Mouse (Mus musculus) stomach, embryonic 15.5 days (tissue): ENCODE data around the gene Sun5. TPM values are rescaled to one million over a fixed set of nuclear protein-coding genes. Genes with fewer than 3 reads are reported as not detected.
"Not testable (repeated sequence)": the region's sequence is repeated elsewhere in the genome, so short reads cannot be mapped to it uniquely, and the experiment has no call there.

ENCODE experiments used
- ATAC-seq: fragments of 200-750 bp; cut with Nextera tagmentation; 2 replicates; pipeline ENCODE4 v1.8.0; 2017; ENCODE audit warnings: low read depth, moderate number of reproducible peaks, moderate TSS enrichment; ENCODE audit not compliant: insufficient read depth, low FRiP score
- H3K27ac ChIP-seq: fragments of 300-500 bp; sonication (generic); 2 replicates; pipeline ENCODE4 v1.5.1; 2015; ENCODE audit warnings: mild to moderate bottlenecking, inconsistent platforms
- H3K27me3 ChIP-seq: fragments of 300-500 bp; sonication (generic); replicated peaks from 2 replicates; pipeline ENCODE4 v1.6.1; 2015; ENCODE audit warnings: inconsistent platforms
- H3K36me3 ChIP-seq: fragments of 300-500 bp; sonication (generic); 2 replicates; pipeline ENCODE4 v1.6.1; 2015; ENCODE audit warnings: inconsistent platforms
- H3K4me1 ChIP-seq: fragments of 300-500 bp; sonication (generic); 2 replicates; pipeline ENCODE4 v1.6.1; 2015; ENCODE audit warnings: inconsistent platforms
- H3K4me2 ChIP-seq: fragments of 300-500 bp; sonication (generic); 2 replicates; pipeline ENCODE4 v1.6.1; 2015; ENCODE audit warnings: mild to moderate bottlenecking, inconsistent platforms
- H3K4me3 ChIP-seq: fragments of 300-500 bp; sonication (generic); replicated peaks from 2 replicates; pipeline ENCODE4 v1.5.1; 2015; ENCODE audit warnings: inconsistent platforms
- H3K9ac ChIP-seq: fragments of 300-500 bp; sonication (generic); 2 replicates; pipeline ENCODE4 v1.6.1; 2015; ENCODE audit warnings: inconsistent platforms
- H3K9me3 ChIP-seq: fragments of 300-500 bp; sonication (generic); 2 replicates; pipeline ENCODE4 v1.6.1; 2016; ENCODE audit warnings: inconsistent platforms
- WGBS: fragments of 180-500 bp; shearing (Covaris S2); methylation state at CpG from one replicate; pipeline ENCODE4 v1.1.7; 2015; 5-methylcytosine and 5-hydroxymethylcytosine counted together
- polyA plus RNA-seq: library from polyadenylated mRNA; unstranded; fragments of >200 nt; fragmentation: Nextera tagmentation; extraction: Ambion mirVana; gene quantifications from 2 replicates; pipeline ENCODE4 v1.2.1, GENCODE M21; 2015

Sun5 gene
- polyA plus RNA-seq, 1 experiment from 2014 or later = not detected

DNA sequence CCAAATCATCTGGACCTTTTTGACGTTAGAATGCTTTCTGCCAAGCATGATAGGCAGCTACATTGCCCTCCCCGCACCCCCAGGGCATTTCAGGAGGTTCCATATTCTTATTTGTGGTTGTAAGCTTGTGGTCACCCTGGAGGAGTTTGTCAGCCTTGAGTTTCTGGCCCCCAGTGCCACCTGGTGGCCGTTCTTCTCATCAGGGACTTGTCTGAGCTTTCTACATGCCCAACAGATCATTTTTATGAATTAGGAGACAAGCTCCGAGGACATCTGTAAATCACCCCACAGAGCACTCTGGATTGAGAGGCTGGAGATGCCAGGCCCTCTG, 19.9 kb downstream of the Sun5 start:
- Histone ChIP-seq H3K4me2 (no peak overlapping the region), H3K27me3 (no peaks in the 10 kb centered on the region), H3K9ac (no peak overlapping the region), H3K36me3 (no peaks in the 10 kb centered on the region), H3K9me3 (no peaks in the 10 kb centered on the region), H3K27ac (no peak overlapping the region), H3K4me3 (no peak overlapping the region), H3K4me1 (no peaks in the 10 kb centered on the region)
- 44% methylated on average over 4 of the region's 4 CpGs for WGBS
- ATAC-seq = no peak

DNA sequence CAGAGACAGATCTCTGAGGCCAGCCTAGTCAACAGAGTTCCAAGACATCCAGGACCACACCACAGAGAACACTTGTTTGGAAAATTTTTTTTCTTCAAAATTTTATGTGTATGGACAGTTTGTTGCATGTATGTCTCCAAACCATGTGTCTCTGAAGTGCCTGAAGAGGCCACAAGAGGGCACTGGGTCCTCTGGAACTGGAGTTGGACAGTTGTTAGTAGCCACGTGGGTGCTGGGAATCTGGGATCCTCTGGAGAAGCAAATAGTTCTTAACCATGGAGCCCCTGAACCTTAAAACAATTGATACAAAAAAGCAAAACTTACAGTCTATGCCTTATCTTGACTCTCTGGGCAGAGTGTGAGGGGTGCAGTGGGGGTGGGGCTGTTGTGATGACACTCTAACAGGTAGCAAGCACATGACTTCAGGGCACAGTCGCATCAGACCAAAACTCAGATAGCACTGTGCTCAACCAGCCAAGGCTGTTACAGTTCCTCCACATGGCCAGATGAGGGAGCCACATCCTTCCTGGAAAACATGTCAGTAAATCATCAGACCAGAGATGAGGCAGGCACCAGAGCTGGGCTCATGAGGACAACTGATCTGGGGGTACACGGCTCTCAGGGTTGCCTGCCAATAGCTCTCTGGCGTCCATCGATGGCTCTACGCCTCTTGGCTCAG, 20.4 kb downstream of the Sun5 start:
- no peak overlapping the region for H3K27ac ChIP-seq
- WGBS = 87% methylated on average over 6 of the region's 6 CpGs
- no peak overlapping the region for H3K4me2 ChIP-seq
- H3K9me3 ChIP-seq = no peaks in the 10 kb centered on the region
- H3K4me1 ChIP-seq = no peaks in the 10 kb centered on the region
- no peak overlapping the region for H3K4me3 ChIP-seq
- no peak for ATAC-seq
- no peaks in the 10 kb centered on the region for H3K36me3 ChIP-seq
- no peaks in the 10 kb centered on the region for H3K27me3 ChIP-seq
- H3K9ac ChIP-seq = no peak overlapping the region

DNA sequence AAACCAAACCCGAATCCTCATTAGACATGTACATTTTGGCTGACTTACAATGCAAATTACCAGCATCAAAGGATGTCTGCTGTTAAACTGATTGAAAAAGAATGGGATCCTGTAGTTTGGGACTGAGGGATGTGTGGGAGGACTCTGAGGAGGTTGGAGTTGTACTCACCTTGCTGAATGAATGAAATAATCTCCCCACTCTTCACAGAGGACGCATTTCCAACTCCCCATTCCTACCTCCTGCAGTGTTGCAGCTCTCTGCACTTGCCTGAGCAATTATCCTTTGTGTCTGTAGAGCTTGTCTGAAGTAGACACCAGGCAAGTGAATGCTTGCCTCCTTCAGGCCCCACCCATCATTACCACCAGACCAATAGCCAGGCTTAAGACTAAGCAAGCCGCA, 22.5 kb downstream of the Sun5 start:
- Histone ChIP-seq H3K36me3 (no peaks in the 10 kb centered on the region), H3K9ac (no peak overlapping the region), H3K4me3 (no peak overlapping the region), H3K9me3 (no peaks in the 10 kb centered on the region), H3K4me1 (no peaks in the 10 kb centered on the region), H3K27ac (no peak overlapping the region), H3K27me3 (no peaks in the 10 kb centered on the region), H3K4me2 (no peak overlapping the region)
- no peak for ATAC-seq
- WGBS = 71% methylated on average over 3 of the region's 3 CpGs

DNA sequence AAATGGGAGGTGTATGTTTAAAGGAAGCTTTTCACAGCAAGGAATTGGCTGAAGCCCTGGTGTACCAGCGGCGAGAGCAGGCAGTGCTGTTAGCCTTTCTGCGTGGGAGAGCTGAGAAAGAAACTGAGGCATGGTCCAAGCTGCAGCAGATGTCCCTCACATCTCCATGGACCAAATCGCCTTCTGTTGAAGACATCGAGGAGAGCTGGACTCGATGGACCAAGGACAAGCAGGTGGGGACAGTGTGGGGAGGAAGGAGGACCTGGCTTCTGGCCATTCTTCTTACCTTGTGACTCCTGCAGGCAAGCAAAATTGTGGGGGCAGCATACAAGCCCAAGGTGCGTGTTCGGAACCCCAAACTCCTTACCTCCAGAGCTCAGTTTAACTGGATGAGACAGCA, 28.0 kb downstream of the Sun5 start:
- H3K4me2 ChIP-seq = no peak overlapping the region
- no peaks in the 10 kb centered on the region for H3K4me1 ChIP-seq
- no peak overlapping the region for H3K4me3 ChIP-seq
- no peaks in the 10 kb centered on the region for H3K9me3 ChIP-seq
- no peak overlapping the region for H3K9ac ChIP-seq
- no peaks in the 10 kb centered on the region for H3K27me3 ChIP-seq
- no peak for ATAC-seq
- H3K27ac ChIP-seq = no peak overlapping the region
- H3K36me3 ChIP-seq = no peaks in the 10 kb centered on the region
- 79% methylated on average over 8 of the region's 8 CpGs for WGBS

DNA sequence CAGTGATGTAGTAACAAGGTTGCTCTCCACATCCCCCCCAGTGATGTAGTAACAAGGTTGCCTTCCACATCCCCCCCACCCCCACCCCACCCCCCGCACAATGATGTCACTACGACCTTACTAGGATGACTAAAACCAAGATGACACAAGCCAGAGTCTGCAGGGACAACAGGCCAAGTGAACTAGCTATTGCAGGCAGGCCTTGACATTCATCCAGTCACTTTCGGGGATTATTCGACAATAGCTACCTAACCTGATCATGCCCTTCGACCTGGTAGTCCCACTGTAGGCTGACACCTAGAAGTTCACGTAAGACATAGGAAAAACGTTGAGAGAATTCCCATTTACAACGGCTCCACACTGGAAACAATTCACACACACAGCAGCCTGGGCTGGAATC, 37.6 kb downstream of the Sun5 start:
- no peak for ATAC-seq
- H3K27me3 ChIP-seq = no peaks in the 10 kb centered on the region
- 80% methylated on average over 8 of the region's 8 CpGs for WGBS
- H3K36me3 ChIP-seq = no peaks in the 10 kb centered on the region
- H3K4me2 ChIP-seq = no peak overlapping the region
- no peak overlapping the region for H3K9ac ChIP-seq
- no peaks in the 10 kb centered on the region for H3K9me3 ChIP-seq
- no peak overlapping the region for H3K4me3 ChIP-seq
- H3K27ac ChIP-seq = no peak overlapping the region
- no peaks in the 10 kb centered on the region for H3K4me1 ChIP-seq

DNA sequence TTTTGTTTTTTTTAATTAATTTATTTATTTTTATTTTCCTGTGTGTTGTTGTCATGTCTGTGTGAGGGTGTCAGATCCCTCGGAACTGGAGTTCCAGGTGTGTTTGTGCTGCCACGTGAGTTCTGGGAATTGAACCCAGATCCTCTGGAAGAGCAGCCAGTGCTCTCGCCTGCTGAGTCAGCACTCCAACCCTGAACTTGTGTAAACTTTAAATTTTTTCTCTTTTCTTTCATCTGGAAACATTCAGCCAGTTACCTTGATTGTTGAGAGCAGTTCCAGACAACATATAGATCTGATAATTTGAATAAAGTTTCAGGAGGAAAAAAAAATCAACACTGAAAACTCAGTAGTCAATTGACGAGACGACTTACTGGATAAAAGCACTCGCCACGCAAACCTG, 42.2 kb downstream of the Sun5 start:
- no peak overlapping the region for H3K9ac ChIP-seq
- 77% methylated on average over 7 of the region's 7 CpGs for WGBS
- no peak for ATAC-seq
- H3K9me3 ChIP-seq = no peaks in the 10 kb centered on the region
- no peak overlapping the region for H3K4me2 ChIP-seq
- no peak overlapping the region for H3K4me3 ChIP-seq
- H3K27me3 ChIP-seq = no peaks in the 10 kb centered on the region
- H3K27ac ChIP-seq = no peak overlapping the region
- no peaks in the 10 kb centered on the region for H3K36me3 ChIP-seq
- no peaks in the 10 kb centered on the region for H3K4me1 ChIP-seq

DNA sequence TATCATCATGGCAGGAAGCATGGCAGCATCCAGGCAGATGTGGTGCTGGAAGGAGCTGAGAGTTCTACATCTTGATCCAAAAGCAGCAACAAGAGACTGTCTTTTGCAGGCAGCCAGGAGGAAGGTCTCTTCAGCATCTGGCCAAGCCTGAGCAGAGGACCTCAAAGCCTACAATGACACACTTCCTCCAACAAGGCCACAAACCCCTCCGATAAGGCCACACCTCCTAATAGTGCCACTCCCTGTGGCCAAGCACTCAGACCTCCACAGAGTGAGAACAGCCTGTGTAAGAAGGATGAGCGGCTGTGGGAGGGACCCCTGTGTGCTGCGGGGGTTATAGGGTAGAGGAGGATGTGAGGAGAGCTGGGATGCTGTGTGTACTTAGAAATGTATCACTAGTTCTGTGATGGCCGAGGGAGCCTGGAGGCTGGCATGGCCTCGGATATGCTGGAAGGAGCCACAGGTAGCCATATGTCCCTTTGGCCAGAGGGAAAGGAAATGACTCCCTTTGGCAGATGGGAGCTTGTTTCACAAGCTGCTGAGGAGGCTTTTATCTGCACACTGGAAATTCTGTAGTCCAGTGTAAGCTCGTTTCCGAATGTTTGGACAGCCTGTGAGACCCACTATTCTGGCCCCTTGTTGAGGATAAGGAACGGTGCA, 43.6 kb downstream of the Sun5 start:
- Histone ChIP-seq H3K27me3 (no peaks in the 10 kb centered on the region), H3K4me2 (no peak overlapping the region), H3K4me1 (no peaks in the 10 kb centered on the region), H3K9me3 (no peaks in the 10 kb centered on the region), H3K4me3 (no peak overlapping the region), H3K9ac (no peak overlapping the region), H3K27ac (no peak overlapping the region), H3K36me3 (no peaks in the 10 kb centered on the region)
- 74% methylated on average over 8 of the region's 8 CpGs for WGBS
- no peak for ATAC-seq

DNA sequence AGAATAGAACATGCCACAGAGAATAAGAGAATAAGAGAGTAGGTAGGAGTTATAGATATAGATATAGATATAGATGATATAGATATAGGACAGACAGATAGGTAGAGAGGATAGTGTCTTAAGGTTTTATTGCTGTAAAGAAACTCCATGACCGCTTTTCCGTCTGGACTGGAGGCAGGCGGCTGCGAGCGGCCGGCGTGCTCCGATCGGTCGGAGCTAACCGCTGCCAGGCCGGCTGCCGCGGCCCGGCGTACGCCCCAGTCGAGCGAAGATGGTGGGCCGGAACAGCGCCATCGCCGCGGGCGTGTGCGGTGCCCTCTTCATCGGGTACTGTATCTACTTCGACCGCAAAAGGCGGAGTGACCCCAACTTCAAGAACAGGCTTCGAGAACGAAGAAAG, 45.0 kb downstream of the Sun5 start:
- not testable (repeated sequence) for H3K27ac ChIP-seq, H3K4me2 ChIP-seq, H3K27me3 ChIP-seq, H3K36me3 ChIP-seq, H3K9me3 ChIP-seq, H3K9ac ChIP-seq, ATAC-seq, H3K4me1 ChIP-seq, H3K4me3 ChIP-seq
- WGBS = 68% methylated on average over 32 of the region's 32 CpGs

DNA sequence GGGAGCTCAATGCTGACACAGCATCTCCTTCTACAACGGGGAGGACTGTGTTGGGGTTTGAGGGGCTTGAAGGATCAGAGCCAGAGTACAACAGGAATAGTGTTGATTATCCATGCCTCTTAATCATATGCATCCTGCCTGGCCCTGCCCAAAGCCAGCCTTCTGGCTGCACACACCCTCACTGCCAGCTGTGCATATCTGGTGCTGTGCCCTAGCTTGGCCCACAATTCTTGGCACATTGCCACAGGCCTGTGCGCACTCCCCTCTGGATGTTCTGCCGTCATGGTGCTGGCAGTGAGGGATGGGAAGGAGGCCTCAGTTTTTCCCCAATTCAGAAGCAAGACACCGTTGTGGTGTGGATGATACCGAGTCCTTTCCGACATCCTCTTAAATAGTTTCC, 46.3 kb downstream of the Sun5 start:
- Histone ChIP-seq H3K9me3 (no peaks in the 10 kb centered on the region), H3K4me1 (no peaks in the 10 kb centered on the region), H3K36me3 (no peaks in the 10 kb centered on the region), H3K4me2 (no peak overlapping the region), H3K27ac (no peak overlapping the region), H3K9ac (no peak overlapping the region), H3K27me3 (no peaks in the 10 kb centered on the region), H3K4me3 (no peak overlapping the region)
- ATAC-seq = no peak
- WGBS = 66% methylated on average over 6 of the region's 6 CpGs

DNA sequence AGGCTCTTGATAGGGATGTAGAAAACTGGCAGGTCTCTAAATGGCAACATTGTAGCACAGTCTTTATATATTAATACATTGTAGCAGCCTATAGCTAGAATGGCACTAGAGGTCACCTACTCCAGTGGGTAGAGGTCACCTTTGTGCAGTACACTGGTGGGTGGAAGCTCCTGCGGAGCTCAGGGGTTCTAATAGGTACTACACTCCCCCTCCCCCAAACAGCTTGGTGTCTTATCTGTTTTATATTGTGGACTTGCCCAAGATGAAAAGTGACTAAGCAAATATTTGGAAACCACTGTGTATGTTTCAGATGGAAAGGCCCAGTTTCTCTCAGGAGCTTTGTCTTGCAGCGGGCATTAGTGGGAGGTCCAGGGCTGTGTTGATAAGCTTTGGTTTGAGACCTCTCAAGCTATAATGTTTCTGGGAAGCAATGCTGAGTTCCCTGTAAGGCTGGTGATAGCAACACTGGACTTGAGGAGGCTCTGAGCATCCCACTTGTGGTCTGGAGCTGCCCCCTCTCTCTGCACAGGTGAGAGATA, 48.8 kb downstream of the Sun5 start:
- Histone ChIP-seq H3K4me1 (no peaks in the 10 kb centered on the region), H3K27ac (no peak overlapping the region), H3K27me3 (no peaks in the 10 kb centered on the region), H3K36me3 (no peaks in the 10 kb centered on the region), H3K4me2 (no peak overlapping the region), H3K9ac (no peak overlapping the region), H3K9me3 (no peaks in the 10 kb centered on the region), H3K4me3 (no peak overlapping the region)
- ATAC-seq = peak; percentile 83
- 65% methylated on average over 2 of the region's 2 CpGs for WGBS

DNA sequence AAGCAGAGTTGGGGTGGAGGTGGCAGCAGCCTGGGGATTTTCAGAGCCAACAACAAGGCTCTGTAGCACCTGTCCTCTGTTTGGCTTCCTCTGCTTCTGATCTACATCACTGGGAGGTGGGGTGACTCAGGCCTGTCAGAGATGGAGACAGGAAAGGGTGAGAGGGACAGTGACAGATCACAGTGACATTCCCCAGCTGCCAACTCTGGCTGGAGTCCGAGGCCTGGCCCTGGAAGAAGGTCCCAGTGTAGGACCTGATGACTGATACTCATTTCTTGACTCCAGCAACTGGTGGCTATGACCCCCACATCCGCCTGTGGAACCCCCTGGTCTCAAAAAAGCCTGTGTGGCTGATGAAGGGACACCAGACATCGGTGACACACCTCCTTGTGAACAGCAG, 61.0 kb downstream of the Sun5 start:
- Histone ChIP-seq H3K9me3 (no peaks in the 10 kb centered on the region), H3K4me1 (no peaks in the 10 kb centered on the region), H3K4me3 (no peak overlapping the region), H3K4me2 (no peak overlapping the region), H3K36me3 (no peaks in the 10 kb centered on the region), H3K27ac (no peak overlapping the region), H3K9ac (no peak overlapping the region), H3K27me3 (no peaks in the 10 kb centered on the region)
- 59% methylated on average over 3 of the region's 3 CpGs for WGBS
- no peak for ATAC-seq

DNA sequence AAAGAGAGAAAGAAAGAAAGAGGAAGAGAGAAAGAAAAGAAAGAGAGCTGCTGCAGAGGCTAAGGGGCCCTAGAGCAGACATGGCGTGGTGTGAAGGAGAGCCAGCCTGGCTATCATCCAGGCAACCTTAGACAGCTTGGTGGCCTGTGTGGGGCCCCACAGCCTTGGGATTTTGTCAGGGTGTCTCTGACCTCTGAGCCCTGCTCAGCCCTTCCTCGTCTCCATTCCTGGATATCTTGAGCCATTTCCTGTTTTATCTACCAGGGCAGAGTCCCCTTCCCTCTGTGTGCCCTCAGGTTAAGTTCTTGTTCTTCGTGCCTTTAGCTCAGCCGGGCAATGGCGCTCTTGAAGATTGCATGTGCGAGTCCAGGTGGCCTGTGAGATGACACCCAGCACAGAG, 62.0 kb downstream of the Sun5 start:
- H3K27ac ChIP-seq = no peak overlapping the region
- H3K27me3 ChIP-seq = no peaks in the 10 kb centered on the region
- WGBS = 72% methylated on average over 6 of the region's 6 CpGs
- H3K4me1 ChIP-seq = no peaks in the 10 kb centered on the region
- no peak overlapping the region for H3K4me2 ChIP-seq
- no peaks in the 10 kb centered on the region for H3K9me3 ChIP-seq
- no peak overlapping the region for H3K9ac ChIP-seq
- H3K4me3 ChIP-seq = no peak overlapping the region
- H3K36me3 ChIP-seq = no peaks in the 10 kb centered on the region
- ATAC-seq = no peak
